Mouse (Mus musculus): ENCODE measurements around the gene Hcls1. TPM values are rescaled to one million over a fixed set of nuclear protein-coding genes. Genes with fewer than 3 reads are reported as not detected.
A peak's percentile ranks its signal among the peaks of the same experiment; 100 is the strongest.

Hcls1 gene
- polyA plus RNA-seq, 1 experiment from 2014 or later = 2.2 TPM

GRCm38 (mm10) chr16:36930231-36931136, 4.3 kb upstream of the Hcls1 start:
- H3K27ac ChIP-seq (ENCODE audit: low read depth) = no peak overlapping the region
- no peaks in the 10 kb centered on the region for H3K27me3 ChIP-seq (ENCODE audit: insufficient read depth, low read length)
- H3K4me2 ChIP-seq = no peak overlapping the region
- H3K4me1 ChIP-seq (ENCODE audit: insufficient read depth) = no peaks in the 10 kb centered on the region
- no peak for ATAC-seq (ENCODE audit: insufficient read depth)
- no peak overlapping the region for H3K4me3 ChIP-seq (ENCODE audit: low read depth, low read length)
- H3K36me3 ChIP-seq (ENCODE audit: insufficient read depth) = peaks cover 75% of the 10 kb centered on the region
- no peak for TF ChIP-seq CTCF (IDR thresholded peaks at IDR 0.05; ENCODE audit: low read depth)
- H3K9me3 ChIP-seq (ENCODE audit: low read depth, low read length) = no peaks in the 10 kb centered on the region
- no peak for DNase-seq
- 60% methylated on average over 11 of the region's 11 CpGs for WGBS
- H3K9ac ChIP-seq = no peak overlapping the region

GRCm38 (mm10) chr16:36931381-36931780, 3.4 kb upstream of the Hcls1 start:
- no peaks in the 10 kb centered on the region for H3K27me3 ChIP-seq (ENCODE audit: insufficient read depth, low read length)
- no peaks in the 10 kb centered on the region for H3K9me3 ChIP-seq (ENCODE audit: low read depth, low read length)
- H3K4me3 ChIP-seq (ENCODE audit: low read depth, low read length) = no peak overlapping the region
- no peak overlapping the region for H3K9ac ChIP-seq
- DNase-seq = no peak
- no peaks in the 10 kb centered on the region for H3K4me1 ChIP-seq (ENCODE audit: insufficient read depth)
- H3K36me3 ChIP-seq (ENCODE audit: insufficient read depth) = peaks cover 66% of the 10 kb centered on the region
- H3K27ac ChIP-seq (ENCODE audit: low read depth) = no peak overlapping the region
- ATAC-seq (ENCODE audit: insufficient read depth) = no peak
- 87% methylated on average over 10 of the region's 10 CpGs for WGBS
- no peak for TF ChIP-seq CTCF (IDR thresholded peaks at IDR 0.05; ENCODE audit: low read depth)
- no peak overlapping the region for H3K4me2 ChIP-seq

- 69% methylated on average over 3 of the region's 3 CpGs for WGBS
Observed at GRCm38 (mm10) chr16:36931976-36932375, 2.8 kb upstream of the Hcls1 start.

GRCm38 (mm10) chr16:36932546-36932945, 2.2 kb upstream of the Hcls1 start:
- no peak overlapping the region for H3K27ac ChIP-seq (ENCODE audit: low read depth)
- no peak overlapping the region for H3K4me2 ChIP-seq
- no peaks in the 10 kb centered on the region for H3K27me3 ChIP-seq (ENCODE audit: insufficient read depth, low read length)
- DNase-seq (no peak), ATAC-seq (ENCODE audit: insufficient read depth) (no peak)
- no peaks in the 10 kb centered on the region for H3K9me3 ChIP-seq (ENCODE audit: low read depth, low read length)
- no peak for TF ChIP-seq CTCF (IDR thresholded peaks at IDR 0.05; ENCODE audit: low read depth)
- H3K36me3 ChIP-seq (ENCODE audit: insufficient read depth) = peaks cover 55% of the 10 kb centered on the region
- H3K4me3 ChIP-seq (ENCODE audit: low read depth, low read length) = no peak overlapping the region
- 94% methylated on average over 6 of the region's 6 CpGs for WGBS
- no peak overlapping the region for H3K9ac ChIP-seq
- no peaks in the 10 kb centered on the region for H3K4me1 ChIP-seq (ENCODE audit: insufficient read depth)

More at GRCm38 (mm10) chr16:36931976-36932375, 2.8 kb upstream of the Hcls1 start:
- Histone ChIP-seq H3K9ac (no peak overlapping the region), H3K27ac (ENCODE audit: low read depth) (no peak overlapping the region), H3K27me3 (ENCODE audit: insufficient read depth, low read length) (no peaks in the 10 kb centered on the region), H3K4me3 (ENCODE audit: low read depth, low read length) (no peak overlapping the region), H3K36me3 (ENCODE audit: insufficient read depth) (peaks cover 61% of the 10 kb centered on the region), H3K4me1 (ENCODE audit: insufficient read depth) (no peaks in the 10 kb centered on the region), H3K4me2 (no peak overlapping the region), H3K9me3 (ENCODE audit: low read depth, low read length) (no peaks in the 10 kb centered on the region)
- DNase-seq (no peak), ATAC-seq (ENCODE audit: insufficient read depth) (no peak)
- no peak for TF ChIP-seq CTCF (IDR thresholded peaks at IDR 0.05; ENCODE audit: low read depth)

- DNase-seq (peak; percentile 10), ATAC-seq (ENCODE audit: insufficient read depth) (peak; percentile 73; the same call in 1 of the 2 replicates)
- Histone ChIP-seq H3K9ac (no peak overlapping the region), H3K27me3 (ENCODE audit: insufficient read depth, low read length) (no peaks in the 10 kb centered on the region), H3K27ac (ENCODE audit: low read depth) (no peak overlapping the region), H3K4me1 (ENCODE audit: insufficient read depth) (no peaks in the 10 kb centered on the region), H3K4me3 (ENCODE audit: low read depth, low read length) (no peak overlapping the region), H3K9me3 (ENCODE audit: low read depth, low read length) (no peaks in the 10 kb centered on the region), H3K36me3 (ENCODE audit: insufficient read depth) (peaks cover 37% of the 10 kb centered on the region), H3K4me2 (no peak overlapping the region)
- 32% methylated on average over 6 of the region's 6 CpGs for WGBS
- no peak for TF ChIP-seq CTCF (IDR thresholded peaks at IDR 0.05; ENCODE audit: low read depth)
Observed at GRCm38 (mm10) chr16:36934131-36934840, 497 bp upstream of the Hcls1 start.

- Histone ChIP-seq H3K9ac (no peak overlapping the region), H3K27ac (ENCODE audit: low read depth) (no peak overlapping the region), H3K9me3 (ENCODE audit: low read depth, low read length) (no peaks in the 10 kb centered on the region), H3K4me1 (ENCODE audit: insufficient read depth) (no peaks in the 10 kb centered on the region), H3K4me2 (no peak overlapping the region), H3K4me3 (ENCODE audit: low read depth, low read length) (no peak overlapping the region), H3K27me3 (ENCODE audit: insufficient read depth, low read length) (no peaks in the 10 kb centered on the region), H3K36me3 (ENCODE audit: insufficient read depth) (peaks cover 23% of the 10 kb centered on the region)
- DNase-seq (no peak), ATAC-seq (ENCODE audit: insufficient read depth) (no peak)
- no peak for TF ChIP-seq CTCF (IDR thresholded peaks at IDR 0.05; ENCODE audit: low read depth)
- WGBS = 84% methylated on average over 3 of the region's 3 CpGs
Observed at GRCm38 (mm10) chr16:36935814-36936213, 1.0 kb downstream of the Hcls1 start.

- Histone ChIP-seq H3K9ac (no peak overlapping the region), H3K9me3 (ENCODE audit: low read depth, low read length) (no peaks in the 10 kb centered on the region), H3K4me1 (ENCODE audit: insufficient read depth) (no peaks in the 10 kb centered on the region), H3K36me3 (ENCODE audit: insufficient read depth) (no peaks in the 10 kb centered on the region), H3K27me3 (ENCODE audit: insufficient read depth, low read length) (no peaks in the 10 kb centered on the region), H3K4me3 (ENCODE audit: low read depth, low read length) (no peak overlapping the region), H3K4me2 (no peak overlapping the region), H3K27ac (ENCODE audit: low read depth) (no peak overlapping the region)
- ATAC-seq (ENCODE audit: insufficient read depth) (no peak), DNase-seq (no peak)
- 61% methylated on average over 6 of the region's 6 CpGs for WGBS
- no peak for TF ChIP-seq CTCF (IDR thresholded peaks at IDR 0.05; ENCODE audit: low read depth)
Observed at GRCm38 (mm10) chr16:36941137-36941727, 6.4 kb downstream of the Hcls1 start.

All from lung, embryonic 14.5 days (tissue).